Mouse (Mus musculus): ENCODE measurements around the gene Pnmt. TPM values are rescaled to one million over a fixed set of nuclear protein-coding genes. Genes with fewer than 3 reads are reported as not detected.
A peak's percentile ranks its signal among the peaks of the same experiment; 100 is the strongest.

The Pnmt gene
- polyA plus RNA-seq, 1 experiment from 2014 or later = not detected

DNA sequence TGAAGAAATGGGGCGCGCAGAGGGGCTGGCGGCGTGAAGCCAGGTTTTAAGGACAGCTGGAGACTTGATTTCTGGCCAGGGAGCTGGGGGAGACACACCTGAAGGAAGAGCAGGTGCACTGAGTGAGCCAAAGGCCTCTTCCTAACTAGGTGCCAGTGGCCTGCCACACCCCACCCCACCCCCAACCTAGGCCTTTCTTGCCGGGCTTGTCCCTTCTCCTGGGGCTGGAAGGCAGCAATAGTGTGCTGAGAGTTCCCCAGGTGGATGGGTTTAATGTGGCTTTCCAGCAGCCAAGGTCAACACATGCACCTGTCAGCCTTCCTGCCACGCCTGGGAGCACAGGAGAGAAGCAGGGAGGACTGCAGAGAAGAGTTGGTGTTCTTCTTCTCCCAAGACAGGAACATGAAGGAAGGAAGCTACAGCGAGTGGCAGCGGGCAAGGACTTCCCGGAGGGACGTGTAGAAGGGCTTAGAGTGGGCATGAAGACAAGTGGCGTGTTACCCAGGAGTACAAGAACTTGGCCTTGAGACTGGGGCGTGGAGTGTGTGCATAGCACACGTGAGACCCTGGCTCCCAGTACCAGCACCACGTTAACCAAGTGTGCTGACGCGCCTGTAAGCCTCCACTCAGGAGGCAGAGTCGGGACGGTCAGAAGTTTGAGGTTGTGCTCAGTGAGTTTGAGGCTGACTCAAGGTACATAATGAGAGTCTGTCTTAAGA lies 33.8 kb upstream of the Pnmt start:
- no peaks in the 10 kb centered on the region for H3K36me3 ChIP-seq (ENCODE audit: insufficient read depth)
- H3K4me1 ChIP-seq (ENCODE audit: insufficient read depth) = peaks cover 10% of the 10 kb centered on the region
- no peak overlapping the region for H3K4me2 ChIP-seq
- no peak overlapping the region for H3K9ac ChIP-seq
- TF ChIP-seq CTCF (IDR thresholded peaks at IDR 0.05; ENCODE audit: low read depth) = no peak
- WGBS = 68% methylated on average over 18 of the region's 18 CpGs
- no peak for DNase-seq
- no peak overlapping the region for H3K27ac ChIP-seq (ENCODE audit: low read depth)
- no peak for ATAC-seq (ENCODE audit: insufficient read depth)
- H3K4me3 ChIP-seq (ENCODE audit: low read depth, low read length) = no peak overlapping the region
- peaks cover 63% of the 10 kb centered on the region for H3K27me3 ChIP-seq (ENCODE audit: insufficient read depth, low read length)
- H3K9me3 ChIP-seq (ENCODE audit: low read depth, low read length) = no peaks in the 10 kb centered on the region

DNA sequence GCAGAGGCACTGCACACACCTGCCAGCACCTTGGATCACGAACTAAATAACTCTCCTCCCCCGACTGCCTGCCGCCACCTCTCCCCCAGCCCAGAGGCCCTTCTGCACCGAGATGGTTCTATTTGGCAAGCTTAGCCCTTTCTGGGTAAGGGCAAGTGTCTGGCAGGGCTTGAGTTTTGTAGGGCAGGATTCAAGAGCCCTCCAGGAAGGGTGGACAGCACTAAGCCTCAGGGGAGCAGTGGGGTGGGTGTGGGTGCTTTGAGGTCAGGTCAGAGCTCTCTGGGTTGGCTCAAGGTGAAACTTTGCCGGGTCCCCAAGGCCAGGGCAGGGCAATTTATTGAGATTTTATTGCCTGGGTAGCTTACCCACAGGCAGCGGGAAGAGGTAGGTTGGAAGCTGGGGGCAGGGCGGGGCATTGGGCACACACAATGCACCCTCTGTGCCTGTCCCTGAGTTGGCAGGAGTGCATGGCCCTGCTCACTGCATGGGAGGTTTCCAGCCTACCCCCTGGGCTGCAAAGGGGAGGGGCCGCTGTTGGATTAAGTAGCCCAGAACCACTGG lies 32.5 kb upstream of the Pnmt start:
- WGBS = 32% methylated on average over 8 of the region's 8 CpGs
- Histone ChIP-seq H3K27me3 (ENCODE audit: insufficient read depth, low read length) (peaks cover 50% of the 10 kb centered on the region), H3K4me3 (ENCODE audit: low read depth, low read length) (no peak overlapping the region), H3K4me1 (ENCODE audit: insufficient read depth) (peaks cover 11% of the 10 kb centered on the region), H3K4me2 (no peak overlapping the region), H3K27ac (ENCODE audit: low read depth) (no peak overlapping the region), H3K9me3 (ENCODE audit: low read depth, low read length) (no peaks in the 10 kb centered on the region), H3K9ac (no peak overlapping the region), H3K36me3 (ENCODE audit: insufficient read depth) (no peaks in the 10 kb centered on the region)
- TF ChIP-seq CTCF (IDR thresholded peaks at IDR 0.05; ENCODE audit: low read depth) = no peak
- DNase-seq = no peak
- ATAC-seq (ENCODE audit: insufficient read depth) = no peak

DNA sequence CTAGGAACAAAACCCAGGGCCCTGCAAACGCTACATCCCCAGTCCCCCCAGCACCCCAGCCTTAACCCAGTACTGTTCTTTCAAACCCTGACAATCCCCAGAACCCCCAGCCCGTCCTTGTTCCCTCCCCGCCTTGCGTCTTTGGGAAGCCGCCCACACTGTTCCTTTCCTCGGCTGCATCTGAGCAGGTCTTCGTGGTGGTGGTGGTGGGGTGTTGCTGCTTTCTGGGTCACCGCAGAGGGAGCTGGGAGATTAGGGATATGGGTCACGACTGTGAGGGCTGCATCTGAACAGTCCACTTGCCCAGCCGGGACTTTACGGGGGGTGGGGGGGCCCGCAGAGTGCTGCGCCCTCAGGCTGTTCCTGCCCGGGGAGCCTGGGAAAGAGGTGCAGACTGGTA lies 31.8 kb upstream of the Pnmt start:
- 58% methylated on average over 14 of the region's 14 CpGs for WGBS
- Histone ChIP-seq H3K27me3 (ENCODE audit: insufficient read depth, low read length) (peaks cover 43% of the 10 kb centered on the region), H3K9ac (no peak overlapping the region; the same call in 1 of the 2 replicates), H3K4me2 (no peak overlapping the region), H3K9me3 (ENCODE audit: low read depth, low read length) (no peaks in the 10 kb centered on the region), H3K27ac (ENCODE audit: low read depth) (no peak overlapping the region), H3K4me1 (ENCODE audit: insufficient read depth) (peaks cover 16% of the 10 kb centered on the region), H3K4me3 (ENCODE audit: low read depth, low read length) (no peak overlapping the region), H3K36me3 (ENCODE audit: insufficient read depth) (no peaks in the 10 kb centered on the region)
- DNase-seq (no peak), ATAC-seq (ENCODE audit: insufficient read depth) (no peak)
- no peak for TF ChIP-seq CTCF (IDR thresholded peaks at IDR 0.05; ENCODE audit: low read depth)

DNA sequence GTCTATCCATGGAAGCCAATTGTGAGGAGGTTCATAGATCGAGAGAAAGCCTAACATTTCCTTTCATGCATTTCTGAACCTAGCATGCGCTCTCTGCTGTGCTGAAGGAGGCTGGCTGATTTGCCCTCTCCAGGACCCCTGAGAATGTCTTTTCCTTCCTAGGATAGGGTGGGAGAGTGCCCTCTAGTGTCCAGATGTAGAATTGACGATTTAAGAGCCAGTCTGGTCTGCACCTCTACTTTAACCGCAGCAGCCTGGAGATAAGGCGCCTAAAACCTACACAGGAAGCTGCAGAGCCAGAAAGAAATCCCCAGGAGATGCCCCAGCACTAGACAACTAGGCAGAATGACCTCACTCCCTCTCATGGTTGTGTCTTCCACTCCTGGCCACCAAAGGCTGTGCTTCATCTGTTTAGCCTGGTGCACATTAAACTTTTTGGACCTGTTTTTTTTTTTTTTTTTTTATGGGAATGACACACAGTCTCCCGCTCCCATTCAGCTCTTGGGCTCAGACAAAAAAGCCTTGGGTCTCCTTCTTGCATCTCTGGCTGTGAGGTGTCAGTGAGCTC lies 30.4 kb upstream of the Pnmt start:
- Histone ChIP-seq H3K27ac (ENCODE audit: low read depth) (no peak overlapping the region), H3K27me3 (ENCODE audit: insufficient read depth, low read length) (peaks cover 29% of the 10 kb centered on the region), H3K9me3 (ENCODE audit: low read depth, low read length) (no peaks in the 10 kb centered on the region), H3K4me1 (ENCODE audit: insufficient read depth) (peaks cover 18% of the 10 kb centered on the region), H3K9ac (no peak overlapping the region), H3K4me3 (ENCODE audit: low read depth, low read length) (no peak overlapping the region), H3K36me3 (ENCODE audit: insufficient read depth) (no peaks in the 10 kb centered on the region), H3K4me2 (no peak overlapping the region)
- TF ChIP-seq CTCF (IDR thresholded peaks at IDR 0.05; ENCODE audit: low read depth) = peak; percentile 87
- WGBS = 9% methylated on average over 6 of the region's 6 CpGs
- DNase-seq (peak; percentile 91), ATAC-seq (ENCODE audit: insufficient read depth) (no peak)

DNA sequence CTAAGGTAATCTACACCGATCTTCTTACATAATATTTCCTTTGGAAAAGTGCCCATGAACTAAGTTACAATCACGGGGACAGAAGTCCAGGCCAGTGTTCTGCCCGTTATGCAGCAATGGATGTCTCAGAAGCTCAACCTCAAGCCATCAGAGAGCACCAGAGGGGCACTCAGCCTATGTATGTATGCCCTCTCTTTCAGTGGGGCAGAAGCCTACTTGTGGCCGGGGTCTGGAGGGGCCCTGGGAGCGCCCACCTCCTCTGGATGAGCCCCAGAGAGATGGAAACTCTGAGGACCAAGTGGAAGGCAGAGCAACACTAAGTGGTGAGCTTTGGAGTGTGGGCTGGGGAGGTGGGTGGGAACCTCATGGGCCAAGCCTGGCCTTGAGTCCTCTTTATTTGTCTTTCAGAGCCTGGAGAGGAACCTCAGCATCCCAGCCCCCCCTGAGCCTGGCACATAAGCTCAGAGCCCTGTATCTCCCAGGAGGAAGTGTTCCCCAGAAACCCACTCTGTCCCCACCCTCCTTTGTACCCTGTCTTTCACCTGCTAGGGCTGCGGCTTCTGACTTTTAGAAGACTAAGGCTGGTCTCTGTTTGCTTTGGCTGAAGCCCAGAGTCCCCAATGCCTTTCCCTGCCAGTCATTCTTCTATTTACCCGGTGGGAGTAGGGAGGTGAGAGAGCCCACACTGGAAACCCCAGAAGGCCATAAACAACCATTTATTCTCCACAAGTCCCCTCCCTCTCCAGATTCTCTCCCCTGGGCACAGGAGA lies 29.4 kb upstream of the Pnmt start:
- DNase-seq (peak; percentile 49), ATAC-seq (ENCODE audit: insufficient read depth) (no peak)
- no peak for TF ChIP-seq CTCF (IDR thresholded peaks at IDR 0.05; ENCODE audit: low read depth)
- Histone ChIP-seq H3K36me3 (ENCODE audit: insufficient read depth) (no peaks in the 10 kb centered on the region), H3K9me3 (ENCODE audit: low read depth, low read length) (no peaks in the 10 kb centered on the region), H3K4me2 (peak overlapping the region; percentile 89), H3K4me1 (ENCODE audit: insufficient read depth) (peaks cover 18% of the 10 kb centered on the region), H3K9ac (no peak overlapping the region), H3K27ac (ENCODE audit: low read depth) (peak overlapping the region; percentile 91), H3K4me3 (ENCODE audit: low read depth, low read length) (no peak overlapping the region), H3K27me3 (ENCODE audit: insufficient read depth, low read length) (peaks cover 20% of the 10 kb centered on the region)
- WGBS = 62% methylated on average over 7 of the region's 7 CpGs

DNA sequence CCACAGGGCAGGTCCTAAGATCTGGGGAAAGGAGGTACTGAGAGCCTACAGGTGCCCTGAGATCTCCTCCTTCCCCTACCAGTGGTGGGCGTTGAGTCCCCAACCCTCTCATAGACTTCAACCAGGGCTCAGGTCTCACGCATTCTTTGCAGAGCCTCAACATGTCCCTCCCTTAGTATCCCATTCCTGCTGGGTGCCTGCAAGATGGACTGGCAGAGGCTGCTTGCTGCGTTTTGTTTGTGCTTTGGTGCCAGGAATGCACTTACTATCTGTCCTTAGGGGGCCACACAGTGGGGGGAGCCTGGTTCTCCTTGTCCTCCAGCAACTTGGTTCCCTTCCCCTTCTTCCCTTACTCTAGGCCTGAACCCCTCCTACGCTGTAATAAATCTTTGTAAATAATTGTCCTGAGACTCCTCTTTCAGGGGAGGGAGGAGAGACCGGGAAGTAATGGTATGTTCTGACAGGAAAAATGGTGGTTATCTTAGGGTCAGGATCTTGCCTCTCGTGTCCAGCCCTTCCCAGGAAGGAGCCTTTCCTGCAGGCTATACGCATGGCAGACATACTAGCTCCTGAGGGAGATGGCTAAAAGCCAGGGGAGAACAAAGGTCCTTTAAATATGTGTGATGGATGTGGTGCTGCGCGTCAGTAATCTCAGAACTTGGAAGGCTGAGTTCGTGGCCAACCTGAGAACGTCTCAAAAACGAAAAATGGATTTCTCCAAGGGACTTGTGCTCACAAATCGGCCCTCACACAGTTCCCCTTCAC lies 28.7 kb upstream of the Pnmt start:
- Histone ChIP-seq H3K27me3 (ENCODE audit: insufficient read depth, low read length) (peaks cover 12% of the 10 kb centered on the region), H3K4me1 (ENCODE audit: insufficient read depth) (peaks cover 18% of the 10 kb centered on the region), H3K9ac (peak overlapping the region; percentile 48), H3K36me3 (ENCODE audit: insufficient read depth) (no peaks in the 10 kb centered on the region), H3K4me3 (ENCODE audit: low read depth, low read length) (peak overlapping the region; percentile 57), H3K27ac (ENCODE audit: low read depth) (peak overlapping the region; percentile 91), H3K9me3 (ENCODE audit: low read depth, low read length) (no peaks in the 10 kb centered on the region), H3K4me2 (peak overlapping the region; percentile 89)
- ATAC-seq (ENCODE audit: insufficient read depth) = peak; percentile 32; the same call in 1 of the 2 replicates
- no peak for TF ChIP-seq CTCF (IDR thresholded peaks at IDR 0.05; ENCODE audit: low read depth)
- DNase-seq = no peak
- 9% methylated on average over 13 of the region's 13 CpGs for WGBS
